Mouse (Mus musculus) kidney, postnatal 25 days (tissue): ENCODE measurements around the gene Tbc1d24.
"Not testable (repeated sequence)": the region's sequence is repeated elsewhere in the genome, so short reads cannot be mapped to it uniquely, and the experiment has no call there.

ENCODE experiments used
- DNase-seq, 2 experiments: peaks; one replicate each; pipeline ENCODE4 v3.0.0; 2021; ENCODE audit warnings: mixed read lengths in 2 of 2

The Tbc1d24 gene

GRCm38 (mm10) chr17:24141425-24141920 is 63.9 kb downstream of the Tbc1d24 start:
- peak; percentile 97 to 99 for DNase-seq

GRCm38 (mm10) chr17:24140845-24141424 is 64.4 kb downstream of the Tbc1d24 start:
- peak; percentile 60 to 76 for DNase-seq

- no peak for DNase-seq
These were observed 65.4 kb downstream of the Tbc1d24 start for GRCm38 (mm10) chr17:24139968-24140367.

- no peak for DNase-seq
These were observed 66.1 kb downstream of the Tbc1d24 start for GRCm38 (mm10) chr17:24139256-24139655.

GRCm38 (mm10) chr17:24137226-24137880 is 68.0 kb downstream of the Tbc1d24 start:
- DNase-seq: no peak

GRCm38 (mm10) chr17:24134062-24134461 is 71.3 kb downstream of the Tbc1d24 start:
- DNase-seq: no peak

- not testable (repeated sequence) for DNase-seq
These were observed 72.4 kb downstream of the Tbc1d24 start for GRCm38 (mm10) chr17:24132919-24133318.

GRCm38 (mm10) chr17:24131570-24131969 is 73.8 kb downstream of the Tbc1d24 start:
- DNase-seq: peak in 1 of 2 experiments; percentile 40

GRCm38 (mm10) chr17:24129246-24129645 is 76.1 kb downstream of the Tbc1d24 start:
- not testable (repeated sequence) for DNase-seq

GRCm38 (mm10) chr17:24127592-24127991 is 77.8 kb downstream of the Tbc1d24 start:
- DNase-seq: no peak

GRCm38 (mm10) chr17:24126801-24127200 is 78.6 kb downstream of the Tbc1d24 start:
- no peak for DNase-seq
